Mouse (Mus musculus): Measurements from ENCODE around the gene Otoa. TPM values are rescaled to one million over a fixed set of nuclear protein-coding genes. Genes with fewer than 3 reads are reported as not detected.

Gene Otoa
- total RNA-seq, 2 experiments from 2014 or later: 0.12 to 0.23 TPM

Other genes with a start within 250 kb of the Otoa start
- gene Eef2k, start 238.8 kb upstream of the Otoa start, total RNA-seq (2021): 10 to 100 TPM; 59.7 to 60.4 TPM
- gene Polr3e, start 163.9 kb upstream of the Otoa start, total RNA-seq (2021): 10 to 100 TPM in 1 of 2 experiments, 1 to 10 TPM in 1; 9.0 to 10.0 TPM
- 1 to 10 TPM; 2.3 to 3.9 TPM for gene Cdr2, start 99.3 kb upstream of the Otoa start, total RNA-seq (2021)
- not detected for gene Mfsd13b, start 99.1 kb upstream of the Otoa start, total RNA-seq (2021)
- 10 to 100 TPM; 21.2 to 22.5 TPM for gene Mettl9, start 47.2 kb upstream of the Otoa start, total RNA-seq (2021)
- gene Igsf6, start 7.1 kb upstream of the Otoa start, total RNA-seq (2021): under 1 TPM; 0.40 to 0.50 TPM